Mouse (Mus musculus) G1E (cell line): ENCODE data around the gene Aldh3b3.

Experiments used
- CTCF ChIP-seq: IDR thresholded peaks from 2 replicates; pipeline ENCODE4 v1.5.1; 2012; ENCODE audit warnings: low read depth, low read length, inconsistent platforms, mixed read lengths
- GATA1 ChIP-seq: IDR thresholded peaks from 2 replicates; pipeline ENCODE4 v1.6.1; 2012; ENCODE audit warnings: borderline replicate concordance, low read length, inconsistent platforms, mixed read lengths
- POLR2AphosphoS5 ChIP-seq: IDR thresholded peaks from 2 replicates; pipeline ENCODE4 v1.6.1; 2012; ENCODE audit warnings: low read depth, low read length, inconsistent platforms; ENCODE audit not compliant: insufficient replicate concordance
- TAL1 ChIP-seq: conservative IDR thresholded peaks from 2 replicates; pipeline ENCODE4 v1.6.1; 2012; ENCODE audit warnings: low read depth, low read length, inconsistent platforms, mixed read lengths

- no peak for TF ChIP-seq TAL1
- no peak for TF ChIP-seq CTCF
- TF ChIP-seq POLR2AphosphoS5: no peak
- TF ChIP-seq GATA1: no peak
Measured at GRCm38 (mm10) chr19:3926685-3927084, 31.8 kb upstream of the Aldh3b3 start.
